Mouse (Mus musculus): ENCODE results near the gene Gm49339. TPM values are rescaled to one million over a fixed set of nuclear protein-coding genes. Genes with fewer than 3 reads are reported as not detected.
"Not testable (repeated sequence)": the region's sequence is repeated elsewhere in the genome, so short reads cannot be mapped to it uniquely, and the experiment has no call there.

Gene Gm49339
- polyA plus RNA-seq (2014; fragmentation: Nextera tagmentation; extraction: Ambion mirVana) = 3.1 TPM in 1 of 2 replicates, not detected in the other

GRCm38 (mm10) chr10:51480397-51480796 is at the start of gene Gm49339, which contains the start of gene Lilr4b:
TSS of gene Gm49339 (plus strand) at chr10:51480612.
TSS of gene Lilr4b (plus strand) at chr10:51480632.
- not testable (repeated sequence) for H3K4me1 ChIP-seq (ENCODE audit: control insufficient read depth in 2 of 2, insufficient read depth in 2 of 2, low read length in 2 of 2); H3K9ac ChIP-seq (ENCODE audit: low read length); H3K4me2 ChIP-seq (ENCODE audit: low read length); H3K27me3 ChIP-seq (ENCODE audit: control insufficient read depth, insufficient read depth, low read length); H3K4me3 ChIP-seq (ENCODE audit: control insufficient read depth in 1 of 2, insufficient read depth in 1 of 2, low read depth in 1 of 2, low read length in 2 of 2); H3K36me3 ChIP-seq (ENCODE audit: control insufficient read depth, insufficient read depth, low read length); H3K27ac ChIP-seq (replicated peaks in 1 of 2; ENCODE audit: control insufficient read depth in 1 of 2, insufficient read depth in 1 of 2, low read depth in 2 of 2, low read length in 2 of 2); H3K9me3 ChIP-seq (ENCODE audit: control insufficient read depth, low read length); ATAC-seq (ENCODE audit: insufficient number of reproducible peaks, insufficient read depth, low FRiP score, low read depth)
- WGBS = 96% methylated on average over 1 of the region's 3 CpGs

DNA sequence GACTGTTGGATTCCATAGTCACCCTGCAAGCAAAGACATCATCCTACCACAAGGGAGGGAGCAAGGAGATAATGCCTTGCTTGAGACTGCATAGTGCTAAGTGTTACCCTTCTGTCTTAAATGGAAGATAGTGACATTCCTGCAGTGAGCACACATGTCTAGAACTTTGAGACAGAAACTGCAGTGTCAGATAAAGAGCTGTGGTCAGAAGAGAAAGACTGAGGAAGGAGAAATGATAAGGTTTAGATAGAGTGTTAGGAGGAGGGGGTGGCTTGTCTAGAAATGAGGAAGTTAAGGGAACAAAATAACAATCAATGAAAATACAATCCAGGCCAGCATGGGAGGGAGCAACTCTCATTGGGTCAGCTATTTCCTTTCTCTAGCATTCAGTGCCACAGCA is 47.5 kb upstream of the Gm49339 start:
- Histone ChIP-seq H3K4me2 (ENCODE audit: low read length) (no peak overlapping the region), H3K27me3 (ENCODE audit: control insufficient read depth, insufficient read depth, low read length) (no peaks in the 10 kb centered on the region), H3K9ac (ENCODE audit: low read length) (no peak overlapping the region), H3K27ac (replicated peaks in 1 of 2; ENCODE audit: control insufficient read depth in 1 of 2, insufficient read depth in 1 of 2, low read depth in 2 of 2, low read length in 2 of 2) (no peak overlapping the region), H3K4me1 (ENCODE audit: control insufficient read depth in 2 of 2, insufficient read depth in 2 of 2, low read length in 2 of 2) (no peaks in the 10 kb centered on the region), H3K9me3 (ENCODE audit: control insufficient read depth, low read length) (no peaks in the 10 kb centered on the region), H3K36me3 (ENCODE audit: control insufficient read depth, insufficient read depth, low read length) (no peaks in the 10 kb centered on the region), H3K4me3 (ENCODE audit: control insufficient read depth in 1 of 2, insufficient read depth in 1 of 2, low read depth in 1 of 2, low read length in 2 of 2) (no peak overlapping the region)
- no peak for ATAC-seq (ENCODE audit: insufficient number of reproducible peaks, insufficient read depth, low FRiP score, low read depth)

- H3K9ac ChIP-seq (ENCODE audit: low read length) = no peak overlapping the region
- H3K36me3 ChIP-seq (ENCODE audit: control insufficient read depth, insufficient read depth, low read length) = no peaks in the 10 kb centered on the region
- no peak overlapping the region for H3K4me2 ChIP-seq (ENCODE audit: low read length)
- H3K4me3 ChIP-seq (ENCODE audit: control insufficient read depth in 1 of 2, insufficient read depth in 1 of 2, low read depth in 1 of 2, low read length in 2 of 2) = no peak overlapping the region
- 69% methylated on average over 3 of the region's 3 CpGs for WGBS
- H3K27ac ChIP-seq (replicated peaks in 1 of 2; ENCODE audit: control insufficient read depth in 1 of 2, insufficient read depth in 1 of 2, low read depth in 2 of 2, low read length in 2 of 2) = no peak overlapping the region
- no peaks in the 10 kb centered on the region for H3K27me3 ChIP-seq (ENCODE audit: control insufficient read depth, insufficient read depth, low read length)
- no peaks in the 10 kb centered on the region for H3K4me1 ChIP-seq (ENCODE audit: control insufficient read depth in 2 of 2, insufficient read depth in 2 of 2, low read length in 2 of 2)
- H3K9me3 ChIP-seq (ENCODE audit: control insufficient read depth, low read length) = no peaks in the 10 kb centered on the region
- ATAC-seq (ENCODE audit: insufficient number of reproducible peaks, insufficient read depth, low FRiP score, low read depth) = no peak
Measured at GRCm38 (mm10) chr10:51435684-51436083, 44.7 kb upstream of the Gm49339 start.

GRCm38 (mm10) chr10:51451610-51452009 is 28.8 kb upstream of the Gm49339 start:
- no peak for ATAC-seq (ENCODE audit: insufficient number of reproducible peaks, insufficient read depth, low FRiP score, low read depth)
- H3K4me3 ChIP-seq (ENCODE audit: control insufficient read depth in 1 of 2, insufficient read depth in 1 of 2, low read depth in 1 of 2, low read length in 2 of 2) = no peak overlapping the region
- H3K36me3 ChIP-seq (ENCODE audit: control insufficient read depth, insufficient read depth, low read length) = no peaks in the 10 kb centered on the region
- H3K9me3 ChIP-seq (ENCODE audit: control insufficient read depth, low read length) = no peaks in the 10 kb centered on the region
- H3K4me2 ChIP-seq (ENCODE audit: low read length) = no peak overlapping the region
- H3K27me3 ChIP-seq (ENCODE audit: control insufficient read depth, insufficient read depth, low read length) = no peaks in the 10 kb centered on the region
- H3K4me1 ChIP-seq (ENCODE audit: control insufficient read depth in 2 of 2, insufficient read depth in 2 of 2, low read length in 2 of 2) = no peaks in the 10 kb centered on the region
- no peak overlapping the region for H3K27ac ChIP-seq (replicated peaks in 1 of 2; ENCODE audit: control insufficient read depth in 1 of 2, insufficient read depth in 1 of 2, low read depth in 2 of 2, low read length in 2 of 2)
- 80% methylated on average over 4 of the region's 4 CpGs for WGBS
- no peak overlapping the region for H3K9ac ChIP-seq (ENCODE audit: low read length)

DNA sequence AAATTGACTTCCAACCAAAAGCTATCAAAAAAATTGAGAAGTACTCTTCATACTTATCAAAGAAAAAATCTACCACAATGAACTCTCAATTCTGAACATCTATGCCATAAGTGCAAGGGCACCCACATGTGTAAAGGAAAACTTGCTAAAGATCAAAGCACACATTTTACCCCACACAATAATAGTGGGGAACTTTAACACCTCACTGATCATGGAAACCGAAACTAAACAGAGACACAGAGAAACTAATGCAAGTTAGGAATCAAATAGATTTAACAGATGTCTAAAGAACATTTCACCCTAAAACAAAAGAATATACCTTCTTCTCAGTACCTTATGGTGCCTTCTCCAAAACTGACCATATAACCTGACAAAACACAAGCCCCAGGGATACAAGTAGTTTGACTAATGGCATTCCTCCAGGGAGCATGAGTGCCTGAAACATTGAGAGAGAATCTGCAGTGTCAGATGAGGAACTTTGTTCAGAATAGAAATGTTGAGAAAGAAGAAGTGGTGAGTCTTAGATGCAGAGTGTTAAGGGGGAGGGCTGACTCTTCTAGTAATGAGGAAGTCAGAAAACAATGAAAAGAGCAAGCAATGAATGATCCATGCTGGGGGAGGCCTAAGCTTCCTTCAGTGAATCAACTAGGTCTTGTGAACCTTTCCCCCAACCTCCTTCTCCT is 26.7 kb upstream of the Gm49339 start:
- H3K9ac ChIP-seq (ENCODE audit: low read length) = no peak overlapping the region
- H3K4me1 ChIP-seq (ENCODE audit: control insufficient read depth in 2 of 2, insufficient read depth in 2 of 2, low read length in 2 of 2) = no peaks in the 10 kb centered on the region
- no peak overlapping the region for H3K27ac ChIP-seq (replicated peaks in 1 of 2; ENCODE audit: control insufficient read depth in 1 of 2, insufficient read depth in 1 of 2, low read depth in 2 of 2, low read length in 2 of 2)
- no peaks in the 10 kb centered on the region for H3K27me3 ChIP-seq (ENCODE audit: control insufficient read depth, insufficient read depth, low read length)
- 88% methylated on average over 1 of the region's 1 CpGs for WGBS
- H3K9me3 ChIP-seq (ENCODE audit: control insufficient read depth, low read length) = no peaks in the 10 kb centered on the region
- H3K4me3 ChIP-seq (ENCODE audit: control insufficient read depth in 1 of 2, insufficient read depth in 1 of 2, low read depth in 1 of 2, low read length in 2 of 2) = no peak overlapping the region
- H3K36me3 ChIP-seq (ENCODE audit: control insufficient read depth, insufficient read depth, low read length) = no peaks in the 10 kb centered on the region
- no peak for ATAC-seq (ENCODE audit: insufficient number of reproducible peaks, insufficient read depth, low FRiP score, low read depth)
- no peak overlapping the region for H3K4me2 ChIP-seq (ENCODE audit: low read length)

- Histone ChIP-seq H3K4me3 (ENCODE audit: control insufficient read depth in 1 of 2, insufficient read depth in 1 of 2, low read depth in 1 of 2, low read length in 2 of 2) (no peak overlapping the region), H3K9ac (ENCODE audit: low read length) (no peak overlapping the region), H3K27ac (replicated peaks in 1 of 2; ENCODE audit: control insufficient read depth in 1 of 2, insufficient read depth in 1 of 2, low read depth in 2 of 2, low read length in 2 of 2) (no peak overlapping the region), H3K4me2 (ENCODE audit: low read length) (no peak overlapping the region), H3K36me3 (ENCODE audit: control insufficient read depth, insufficient read depth, low read length) (no peaks in the 10 kb centered on the region), H3K4me1 (ENCODE audit: control insufficient read depth in 2 of 2, insufficient read depth in 2 of 2, low read length in 2 of 2) (no peaks in the 10 kb centered on the region), H3K27me3 (ENCODE audit: control insufficient read depth, insufficient read depth, low read length) (no peaks in the 10 kb centered on the region), H3K9me3 (ENCODE audit: control insufficient read depth, low read length) (no peaks in the 10 kb centered on the region)
- 51% methylated on average over 1 of the region's 1 CpGs for WGBS
- ATAC-seq (ENCODE audit: insufficient number of reproducible peaks, insufficient read depth, low FRiP score, low read depth) = no peak
Measured at GRCm38 (mm10) chr10:51454365-51454764, 26.0 kb upstream of the Gm49339 start.

DNA sequence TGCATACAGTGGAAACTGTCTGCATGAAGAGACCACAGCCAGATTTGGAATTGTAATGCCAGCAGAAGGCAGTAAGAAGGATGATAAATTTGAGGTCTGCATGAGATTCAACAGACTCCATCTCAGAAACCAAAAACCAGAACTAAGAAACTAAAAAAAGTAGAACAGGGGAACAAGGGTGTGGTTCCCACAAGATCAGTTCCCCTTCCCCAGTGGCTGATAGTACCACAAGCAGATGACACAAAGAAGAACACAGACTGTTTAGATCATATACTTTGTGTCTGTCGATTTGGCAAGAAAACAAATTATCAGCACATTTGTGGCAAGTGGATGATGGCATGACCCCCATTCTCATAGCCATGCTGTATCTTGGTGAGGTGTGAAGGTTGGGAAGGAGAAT is 24.6 kb upstream of the Gm49339 start:
- Histone ChIP-seq H3K9me3 (ENCODE audit: control insufficient read depth, low read length) (no peaks in the 10 kb centered on the region), H3K9ac (ENCODE audit: low read length) (no peak overlapping the region), H3K4me1 (ENCODE audit: control insufficient read depth in 2 of 2, insufficient read depth in 2 of 2, low read length in 2 of 2) (no peaks in the 10 kb centered on the region), H3K27ac (replicated peaks in 1 of 2; ENCODE audit: control insufficient read depth in 1 of 2, insufficient read depth in 1 of 2, low read depth in 2 of 2, low read length in 2 of 2) (no peak overlapping the region), H3K27me3 (ENCODE audit: control insufficient read depth, insufficient read depth, low read length) (no peaks in the 10 kb centered on the region), H3K36me3 (ENCODE audit: control insufficient read depth, insufficient read depth, low read length) (no peaks in the 10 kb centered on the region), H3K4me2 (ENCODE audit: low read length) (no peak overlapping the region), H3K4me3 (ENCODE audit: control insufficient read depth in 1 of 2, insufficient read depth in 1 of 2, low read depth in 1 of 2, low read length in 2 of 2) (no peak overlapping the region)
- WGBS = 56% methylated on average over 1 of the region's 1 CpGs
- no peak for ATAC-seq (ENCODE audit: insufficient number of reproducible peaks, insufficient read depth, low FRiP score, low read depth)

DNA sequence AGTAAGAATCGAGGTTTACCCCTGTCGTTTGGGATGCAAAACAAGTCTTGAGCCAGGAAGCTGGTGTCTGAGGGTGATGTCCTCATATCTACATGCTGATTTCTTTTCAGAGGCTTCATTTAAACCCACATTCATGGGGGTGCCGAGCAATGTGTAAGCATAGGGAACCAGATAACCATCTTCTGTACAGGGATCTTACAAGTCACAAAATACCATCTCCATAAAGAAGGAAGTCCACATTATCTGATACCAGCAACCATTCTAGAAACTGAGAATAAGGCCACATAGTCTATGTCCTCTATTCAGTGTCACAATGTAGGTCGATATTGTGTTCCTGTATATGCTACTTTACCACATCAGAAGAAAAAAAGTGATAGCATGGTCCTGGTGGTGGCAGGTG is 24.0 kb upstream of the Gm49339 start:
- no peak overlapping the region for H3K4me2 ChIP-seq (ENCODE audit: low read length)
- no peaks in the 10 kb centered on the region for H3K27me3 ChIP-seq (ENCODE audit: control insufficient read depth, insufficient read depth, low read length)
- H3K36me3 ChIP-seq (ENCODE audit: control insufficient read depth, insufficient read depth, low read length) = no peaks in the 10 kb centered on the region
- no peaks in the 10 kb centered on the region for H3K4me1 ChIP-seq (ENCODE audit: control insufficient read depth in 2 of 2, insufficient read depth in 2 of 2, low read length in 2 of 2)
- H3K9me3 ChIP-seq (ENCODE audit: control insufficient read depth, low read length) = no peaks in the 10 kb centered on the region
- H3K4me3 ChIP-seq (ENCODE audit: control insufficient read depth in 1 of 2, insufficient read depth in 1 of 2, low read depth in 1 of 2, low read length in 2 of 2) = no peak overlapping the region
- no peak overlapping the region for H3K27ac ChIP-seq (replicated peaks in 1 of 2; ENCODE audit: control insufficient read depth in 1 of 2, insufficient read depth in 1 of 2, low read depth in 2 of 2, low read length in 2 of 2)
- 61% methylated on average over 4 of the region's 4 CpGs for WGBS
- ATAC-seq (ENCODE audit: insufficient number of reproducible peaks, insufficient read depth, low FRiP score, low read depth) = no peak
- H3K9ac ChIP-seq (ENCODE audit: low read length) = no peak overlapping the region

Data from heart, embryonic 14.5 days (tissue).